Mouse (Mus musculus) spleen, adult 10 weeks (tissue): ENCODE data around the gene Spats1. TPM values are rescaled to one million over a fixed set of nuclear protein-coding genes. Genes with fewer than 3 reads are reported as not detected.

Experiments
- polyA plus RNA-seq: library from polyadenylated mRNA; stranded (reverse); fragments of 350-450 nt; fragmentation: Illumina TruSeq; extraction: RNeasy Lipid Tissue Mini Kit (QIAGEN cat#74804); gene quantifications from one replicate; pipeline ENCODE4 v1.2.3, GENCODE M21; 2015; ENCODE audit warnings: low replicate concordance; ENCODE audit not compliant: insufficient read depth

The Spats1 gene
- not detected for polyA plus RNA-seq

GRCm38 (mm10) chr17:45474669-45475465, at the start of gene Spats1:
TSS of gene Spats1 (minus strand) at chr17:45475415.

DNA sequence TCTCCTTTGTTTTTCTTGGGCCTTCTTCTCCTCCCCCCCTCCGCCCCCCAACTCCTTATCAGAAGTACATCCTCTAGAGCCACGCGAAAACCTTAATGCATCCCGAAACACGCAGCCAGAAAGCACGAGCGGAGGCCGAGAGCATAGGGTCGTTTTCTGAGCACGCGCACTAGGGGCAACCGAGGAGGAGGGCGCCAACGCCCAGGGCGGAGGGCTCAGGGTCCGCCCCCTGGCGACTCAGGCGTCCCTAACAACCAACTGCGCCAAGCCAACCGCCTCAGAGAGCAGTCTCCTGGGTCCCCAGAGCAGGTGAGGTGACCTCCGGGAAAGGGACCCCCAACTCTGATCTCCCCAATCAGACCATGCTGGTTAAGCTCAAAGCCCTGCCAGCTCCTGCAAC, 48.0 kb upstream of the Spats1 start, which contains the start of gene Tcte1:
Tcte1 (plus strand) TSS at position 172 of the 400 bp plus-strand sequence.

DNA sequence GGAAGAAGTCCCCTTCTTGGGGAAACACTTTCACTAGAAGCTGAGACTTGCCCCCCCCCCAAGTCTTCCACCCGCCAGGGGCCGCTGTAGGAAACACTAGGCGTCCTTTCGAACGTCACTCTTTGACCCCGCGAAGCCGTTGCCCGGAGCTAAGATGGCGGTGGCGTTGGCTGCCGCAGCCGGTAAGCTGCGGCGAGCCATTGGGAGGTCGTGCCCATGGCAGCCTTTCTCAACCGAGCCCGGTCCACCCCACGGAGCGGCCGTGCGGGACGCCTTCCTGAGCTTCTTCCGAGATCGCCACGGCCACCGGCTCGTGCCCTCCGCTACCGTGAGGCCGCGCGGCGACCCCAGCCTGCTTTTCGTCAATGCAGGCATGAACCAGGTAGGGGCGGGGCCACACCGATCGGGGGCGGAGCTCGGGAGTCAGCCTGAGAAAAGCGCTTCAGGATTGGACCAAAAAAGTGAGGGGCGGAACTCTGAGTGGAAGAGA, 31.5 kb upstream of the Spats1 start, which contains the start of gene Aars2:
Aars2 (plus strand) TSS at position 142 of the 490 bp plus-strand sequence.

GRCm38 (mm10) chr17:45433419-45434261, 41.6 kb downstream of the Spats1 start, which contains the start of gene Cdc5l:
TSS of gene Cdc5l (minus strand) at chr17:45433737.

Other genes starting within 250 kb of the Spats1 start
- 106 TPM for gene Cdc5l, start 41.7 kb downstream of the Spats1 start, polyA plus RNA-seq
- 2.9 TPM for gene Aars2, start 31.4 kb upstream of the Spats1 start, polyA plus RNA-seq
- 0.37 TPM for gene Tcte1, start 48.0 kb upstream of the Spats1 start, polyA plus RNA-seq
- 1.0 TPM for gene Tmem151b, start 74.3 kb upstream of the Spats1 start, polyA plus RNA-seq
- 69.2 TPM for gene Nfkbie, start 80.3 kb upstream of the Spats1 start, polyA plus RNA-seq
- 32.4 TPM for gene Slc35b2, start 88.5 kb upstream of the Spats1 start, polyA plus RNA-seq
- gene Hsp90ab1, start 97.9 kb upstream of the Spats1 start, polyA plus RNA-seq = 1,285 TPM
- 45.2 TPM for gene Slc29a1, start 124.2 kb upstream of the Spats1 start, polyA plus RNA-seq
- gene Mymx, start 126.7 kb upstream of the Spats1 start, polyA plus RNA-seq = not detected
- not detected for gene Capn11, start 183.9 kb upstream of the Spats1 start, polyA plus RNA-seq
- gene Mrpl14, start 210.9 kb upstream of the Spats1 start, polyA plus RNA-seq = 13.9 TPM
- 14.2 TPM for gene Tmem63b, start 211.5 kb upstream of the Spats1 start, polyA plus RNA-seq